Mouse (Mus musculus) retina, adult 2 months (tissue): ENCODE data around the gene Epsti1.
A peak's percentile ranks its signal among the peaks of the same experiment; 100 is the strongest.
"Not testable (repeated sequence)": the region's sequence is repeated elsewhere in the genome, so short reads cannot be mapped to it uniquely, and the experiment has no call there.

Source experiments
- DNase-seq: peaks from one replicate; pipeline ENCODE4 v3.0.0-alpha.2; 2012; ENCODE audit warnings: low read depth, low spot score

The Epsti1 gene

DNA sequence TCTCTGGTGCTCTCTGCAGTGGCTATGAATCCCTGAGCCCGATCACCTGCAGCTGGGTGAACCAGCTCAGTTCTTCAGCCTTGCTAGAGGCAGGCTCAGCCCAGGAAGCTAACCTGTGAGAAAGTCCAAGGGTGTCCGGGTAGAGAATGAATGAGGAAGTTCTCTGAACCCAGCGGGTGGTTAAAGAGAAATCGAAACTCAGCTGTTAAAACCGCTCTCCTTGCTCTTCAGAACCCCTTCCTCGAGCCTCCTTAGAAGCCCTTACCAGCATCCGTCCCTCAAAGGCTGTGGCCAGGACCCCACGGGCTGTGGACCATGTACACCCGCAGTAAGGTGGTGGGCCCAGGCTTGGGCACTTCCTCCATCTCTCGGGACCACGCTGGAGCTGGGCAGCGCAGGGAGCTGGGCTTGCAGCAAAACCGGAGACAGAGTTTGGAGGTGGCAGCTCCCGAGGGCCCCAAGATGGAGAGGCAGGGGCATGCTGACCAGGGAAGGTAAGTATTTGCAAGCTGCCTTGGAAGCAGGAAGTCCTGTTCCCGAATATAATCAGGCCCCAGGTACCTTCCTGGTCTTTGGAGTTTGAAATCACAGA, at the start of gene Epsti1:
Gene Epsti1 (plus strand): TSS at position 69 of the 592 bp plus-strand sequence.
- DNase-seq: no peak

DNA sequence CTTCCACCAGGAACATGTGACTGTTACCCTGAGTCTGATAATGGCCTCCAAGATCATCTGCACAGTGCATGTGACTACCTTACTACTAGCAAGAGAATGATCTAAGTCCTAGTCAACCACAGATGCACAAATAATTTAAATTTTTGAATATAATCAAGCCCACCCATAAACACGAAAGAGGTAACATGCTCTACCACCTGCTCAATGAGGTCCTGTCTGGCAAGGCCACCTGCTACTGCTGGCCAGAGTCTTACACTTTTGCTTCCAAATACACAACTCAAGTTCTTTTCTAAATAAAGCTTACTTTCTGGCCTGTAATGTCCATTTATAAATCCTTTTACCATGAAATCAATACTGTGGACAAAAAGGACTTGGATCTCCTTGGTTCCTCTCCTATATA, 44.1 kb upstream of the Epsti1 start:
- DNase-seq: no peak

DNA sequence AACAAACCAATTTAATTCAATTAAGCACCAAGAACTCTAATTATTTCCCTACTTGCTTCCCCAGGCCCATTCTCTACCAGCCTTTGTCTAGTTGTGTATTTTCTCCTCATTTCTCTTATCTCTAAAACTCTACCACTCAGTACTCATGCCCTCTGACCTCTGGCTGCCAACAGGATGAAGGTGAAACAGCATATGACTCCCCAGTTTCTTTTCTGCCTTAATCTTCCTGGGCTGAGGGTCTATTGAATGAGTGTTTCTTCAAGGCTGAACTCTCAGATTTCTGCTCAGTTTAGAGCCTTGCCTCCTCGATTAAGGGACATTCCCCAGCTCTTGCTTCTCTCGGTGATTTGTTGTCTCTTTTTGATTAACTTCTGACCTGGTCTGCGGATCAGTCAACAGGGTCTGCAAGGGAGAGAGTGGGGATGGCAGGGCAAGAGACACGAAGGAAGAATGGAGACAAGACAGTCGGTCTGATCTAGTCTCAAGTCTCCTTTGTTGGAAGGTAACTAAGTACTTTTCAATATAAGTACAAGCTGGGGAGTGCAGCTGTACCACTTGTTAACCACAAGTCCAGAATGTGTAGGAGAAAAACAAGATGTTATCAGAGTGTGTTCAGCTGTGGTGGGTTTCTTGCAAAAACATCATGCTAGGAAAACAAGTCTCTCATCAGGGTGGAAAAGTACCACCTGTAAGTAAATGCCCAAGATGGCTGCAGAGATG, 43.0 kb upstream of the Epsti1 start:
- DNase-seq: no peak

DNA sequence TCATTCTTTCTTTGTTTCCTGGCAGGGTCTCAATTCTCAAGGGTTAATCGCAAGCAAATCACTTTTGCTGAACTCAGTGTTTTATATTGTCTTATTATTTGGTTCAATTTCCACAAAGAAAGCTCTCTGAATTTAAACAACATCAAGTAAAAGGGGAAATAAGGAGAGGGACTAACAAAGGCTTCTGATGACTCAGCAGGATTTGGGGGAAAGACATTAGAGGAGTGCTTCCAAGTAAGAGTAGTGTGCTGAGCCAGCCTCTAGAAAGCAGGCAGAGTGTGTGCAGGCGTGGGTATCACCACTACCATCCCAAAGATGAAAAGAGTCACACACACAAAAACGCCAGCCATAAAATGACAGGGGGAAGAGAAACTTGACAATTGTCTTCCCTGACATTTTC, 40.0 kb upstream of the Epsti1 start:
- DNase-seq: no peak

DNA sequence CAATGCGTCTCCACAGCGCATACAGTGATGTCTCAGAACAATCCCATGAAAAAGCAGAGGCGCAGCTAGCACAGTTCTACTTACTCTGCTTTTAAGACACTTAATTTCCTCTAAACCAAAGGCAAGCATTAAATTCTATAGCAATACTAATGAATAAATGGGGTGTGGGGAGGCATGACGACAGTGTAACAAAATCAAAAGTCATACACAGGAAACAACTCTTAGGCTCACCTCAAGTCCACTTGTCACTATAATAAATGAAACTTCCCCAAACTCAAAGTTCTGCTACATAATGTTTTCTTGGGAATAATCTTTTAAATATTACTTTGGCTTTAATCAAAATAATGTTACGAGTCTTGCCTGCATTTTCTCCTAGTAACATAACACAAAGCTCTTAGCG, 39.5 kb upstream of the Epsti1 start:
- no peak for DNase-seq

DNA sequence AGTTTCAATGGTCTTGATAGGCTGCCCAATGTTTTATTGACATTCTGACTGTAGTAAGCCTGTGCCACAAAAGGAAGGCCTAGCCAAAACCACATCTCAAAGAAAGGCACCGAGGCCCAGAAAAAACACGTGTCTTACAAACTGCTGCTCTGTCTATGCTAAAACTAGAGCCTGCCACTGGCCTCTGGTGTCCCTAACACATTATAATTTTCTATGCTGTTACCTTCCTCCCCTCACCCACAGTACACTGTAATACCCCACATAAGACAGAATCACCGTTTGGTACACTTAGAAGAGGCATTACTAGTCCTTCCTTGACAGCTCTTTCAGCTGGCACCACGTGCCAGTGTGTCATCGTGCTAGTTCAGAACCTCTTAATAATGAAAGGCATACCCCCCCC, 36.4 kb upstream of the Epsti1 start:
- no peak for DNase-seq

DNA sequence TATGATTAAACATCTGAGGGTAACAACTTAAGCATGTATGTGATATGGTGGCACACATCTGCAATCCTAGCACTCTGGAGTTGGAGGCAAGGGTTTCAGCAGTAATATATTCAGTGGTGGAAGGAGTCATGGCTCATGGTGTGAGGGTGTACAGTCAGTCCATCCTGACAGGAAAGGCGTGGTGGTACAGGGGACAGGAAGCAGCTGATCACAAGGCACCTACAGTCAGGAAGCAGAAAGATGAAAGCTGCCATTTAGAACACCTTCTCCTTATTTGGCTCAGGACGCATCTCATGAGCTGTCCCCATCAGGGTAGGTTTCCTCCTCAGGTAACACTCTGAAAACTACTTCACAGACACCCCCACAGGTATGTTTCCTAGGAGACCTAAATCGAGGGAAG, 33.1 kb upstream of the Epsti1 start:
- DNase-seq: no peak

DNA sequence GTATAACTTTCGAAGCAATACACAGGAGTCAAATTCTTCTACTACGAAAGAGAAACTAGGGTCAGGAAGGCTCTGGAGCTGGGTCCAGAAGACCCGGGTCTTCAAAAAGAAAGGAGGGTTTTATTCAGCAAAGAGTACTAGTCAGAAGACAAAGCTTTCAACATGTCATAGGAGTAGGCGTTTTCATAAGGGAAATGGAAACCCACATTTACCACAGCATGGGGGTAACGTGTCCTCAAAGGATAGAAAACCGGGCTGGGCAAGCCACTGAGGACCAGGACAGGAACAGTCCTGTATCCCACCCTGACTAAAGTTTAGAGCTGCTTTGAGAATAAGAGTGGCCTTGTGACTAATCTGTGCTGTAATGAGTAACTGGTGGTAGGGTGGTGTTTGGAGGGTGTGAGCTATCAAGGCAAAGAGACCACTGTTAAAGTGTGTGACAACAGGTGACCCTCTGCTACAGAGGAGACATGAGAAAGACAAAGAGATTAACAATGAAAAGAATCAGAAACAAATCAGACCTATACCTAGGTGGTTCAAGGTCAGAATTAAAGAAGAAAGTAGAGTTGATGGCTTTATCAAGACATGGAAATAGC, 32.6 kb upstream of the Epsti1 start:
- DNase-seq: no peak

DNA sequence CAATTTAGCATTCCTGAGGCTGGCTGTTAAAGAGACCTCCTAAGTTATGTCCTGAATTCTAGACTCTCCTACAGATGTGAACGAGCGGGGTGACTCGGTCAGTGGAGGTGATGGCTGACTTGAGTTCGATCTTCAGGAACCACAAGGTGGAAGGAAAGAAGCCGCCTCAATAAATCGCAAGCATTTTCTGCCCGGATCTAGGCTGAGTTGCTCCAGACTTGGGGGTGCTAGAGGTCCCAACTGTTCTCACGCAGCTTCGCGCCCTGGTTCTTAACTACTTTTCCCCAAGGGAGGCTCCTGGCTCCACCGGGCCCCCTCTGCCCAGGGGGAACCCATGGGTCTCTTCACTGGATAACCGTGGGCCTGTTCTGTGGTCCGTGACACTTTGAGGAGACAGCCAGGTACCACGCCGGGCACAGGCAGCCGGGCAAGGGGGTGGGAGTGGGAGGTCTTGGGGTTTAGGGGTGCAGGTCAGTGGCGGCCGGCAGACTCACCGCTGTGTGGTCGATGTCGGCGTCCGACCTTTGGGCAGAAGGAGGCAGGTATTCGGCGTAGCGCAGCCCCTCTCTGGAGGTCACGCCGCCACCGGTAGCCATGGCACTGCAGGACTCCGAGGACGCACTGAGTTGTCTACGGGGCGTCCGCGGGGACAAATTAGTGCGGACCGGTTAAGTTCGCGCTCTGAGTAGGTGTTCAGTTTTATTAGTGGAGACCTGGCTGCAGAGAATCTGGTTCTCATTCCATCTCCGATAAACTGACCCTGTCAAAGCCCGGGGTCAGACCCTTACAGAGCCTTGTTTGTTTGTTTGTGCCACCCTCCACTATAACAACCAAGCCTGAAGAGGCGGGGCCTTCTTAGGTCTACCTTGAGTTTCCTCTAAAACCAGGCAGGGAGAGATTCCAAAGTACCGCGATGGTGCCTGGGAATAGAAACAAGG, 29.5 kb upstream of the Epsti1 start, which contains the start of gene Dnajc15:
Gene Dnajc15 (minus strand): TSS at position 822 of the 938 bp plus-strand sequence.
- DNase-seq: peak; percentile 74

DNA sequence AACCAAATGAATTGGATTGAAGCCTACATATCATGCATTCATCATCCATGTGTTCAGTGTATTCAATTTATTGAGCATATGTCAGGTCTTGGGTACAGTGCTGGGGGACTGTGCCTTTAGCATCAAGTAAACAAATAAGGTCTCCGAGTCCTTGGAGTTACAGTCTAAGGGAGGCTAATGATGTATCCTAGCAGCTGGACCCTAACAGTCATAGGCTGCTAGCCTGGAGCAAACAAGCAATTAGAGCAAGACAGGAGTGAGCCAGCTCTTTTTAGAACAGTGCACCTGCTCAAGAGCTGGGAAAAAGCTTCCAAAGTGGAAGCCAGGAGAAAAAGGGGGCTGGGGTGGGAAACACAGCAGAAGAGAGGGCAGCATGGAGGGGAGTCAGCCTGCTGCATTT, 27.8 kb upstream of the Epsti1 start:
- no peak for DNase-seq

DNA sequence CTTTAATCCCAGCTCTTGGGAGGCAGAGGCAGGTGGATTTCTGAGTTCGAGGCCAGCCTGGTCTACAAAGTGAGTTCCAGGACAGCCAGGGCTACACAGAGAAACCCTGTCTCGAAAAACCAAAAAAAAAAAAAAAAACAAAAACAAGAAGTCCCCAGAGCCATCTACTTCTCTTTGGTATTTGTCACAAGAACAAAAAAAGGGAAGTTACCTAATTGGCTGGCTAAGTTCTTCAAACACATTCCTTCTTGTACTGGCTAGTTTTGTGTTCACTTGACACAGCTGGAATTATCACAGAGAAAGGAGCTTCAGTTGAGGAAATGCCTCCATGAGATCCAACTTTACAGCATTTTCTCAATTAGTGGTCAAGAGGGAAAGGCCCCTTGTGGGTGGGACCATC, 26.2 kb upstream of the Epsti1 start:
- not testable (repeated sequence) for DNase-seq

DNA sequence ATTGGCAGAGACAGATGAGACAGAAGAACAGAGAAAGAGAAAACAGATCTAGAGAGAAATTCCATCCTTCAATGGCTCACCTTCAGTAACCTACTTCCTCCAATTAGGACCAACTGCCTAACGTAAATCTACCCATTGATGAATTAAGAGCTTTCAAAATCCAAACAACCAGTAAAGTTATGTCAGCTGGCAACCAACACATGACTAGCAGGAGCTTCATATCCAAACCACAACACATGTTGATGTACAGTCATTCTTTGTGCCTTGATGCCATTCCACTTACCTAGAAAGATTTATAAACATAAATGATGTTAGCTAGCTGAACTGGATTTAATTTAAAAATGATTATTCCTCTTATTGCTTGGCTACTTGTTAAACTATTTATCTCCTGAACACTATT, 22.0 kb upstream of the Epsti1 start:
- no peak for DNase-seq

DNA sequence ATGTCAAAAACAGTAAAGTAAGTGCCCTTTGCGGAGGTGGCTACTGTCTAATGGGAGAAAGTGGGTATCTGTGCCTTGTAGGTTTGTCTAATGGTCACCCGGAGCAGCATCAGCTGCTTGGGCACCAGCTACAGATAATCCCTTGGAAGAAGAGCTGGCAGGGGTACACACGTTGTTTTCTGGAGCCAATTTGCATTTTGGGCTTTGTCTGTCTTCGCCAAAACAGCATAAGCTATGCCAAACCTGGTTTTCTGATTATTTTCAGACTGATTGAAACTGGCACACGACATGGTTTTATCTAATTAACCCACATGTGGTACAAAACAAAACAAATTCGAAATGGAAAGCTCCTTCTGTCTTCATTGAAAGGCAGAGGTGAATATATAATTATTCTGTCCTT, 21.4 kb upstream of the Epsti1 start:
- no peak for DNase-seq

DNA sequence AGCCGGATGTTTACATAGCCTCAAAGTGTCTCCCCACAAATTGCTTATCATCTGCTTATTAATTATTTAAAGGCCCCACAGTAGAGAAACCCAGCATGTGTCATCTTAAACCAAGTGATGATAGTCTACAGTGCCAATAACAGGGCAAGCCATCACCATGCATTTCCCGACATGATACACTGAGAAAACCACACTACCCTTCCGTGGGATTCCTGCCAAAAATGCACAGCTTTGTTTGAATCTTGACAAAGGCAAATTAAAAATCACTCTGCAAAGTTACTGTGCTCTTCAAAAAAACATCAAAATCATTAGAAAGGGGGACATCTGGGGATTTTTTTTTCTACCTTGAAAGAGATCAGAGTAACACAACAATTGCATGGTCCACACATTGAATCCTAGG, 17.7 kb upstream of the Epsti1 start:
- DNase-seq: no peak

DNA sequence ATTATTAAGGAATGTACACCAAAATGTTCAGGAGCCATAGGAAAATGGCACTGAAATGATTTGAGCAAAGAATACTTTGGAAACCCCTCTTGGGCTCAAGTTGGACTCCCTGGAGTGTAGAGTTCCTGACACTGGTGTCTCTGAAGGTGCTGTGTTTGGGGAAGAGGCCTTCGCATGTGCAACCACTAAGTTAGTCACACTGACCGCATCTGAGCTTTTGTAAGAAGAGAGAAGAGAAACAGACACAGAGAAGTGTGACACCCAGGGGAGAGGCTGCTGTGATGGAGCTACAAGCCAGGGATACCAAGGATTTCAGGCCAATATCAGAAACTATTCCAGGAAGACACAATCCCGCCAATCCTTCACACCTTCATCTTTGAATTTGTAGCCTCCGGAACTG, 17.1 kb upstream of the Epsti1 start:
- no peak for DNase-seq

DNA sequence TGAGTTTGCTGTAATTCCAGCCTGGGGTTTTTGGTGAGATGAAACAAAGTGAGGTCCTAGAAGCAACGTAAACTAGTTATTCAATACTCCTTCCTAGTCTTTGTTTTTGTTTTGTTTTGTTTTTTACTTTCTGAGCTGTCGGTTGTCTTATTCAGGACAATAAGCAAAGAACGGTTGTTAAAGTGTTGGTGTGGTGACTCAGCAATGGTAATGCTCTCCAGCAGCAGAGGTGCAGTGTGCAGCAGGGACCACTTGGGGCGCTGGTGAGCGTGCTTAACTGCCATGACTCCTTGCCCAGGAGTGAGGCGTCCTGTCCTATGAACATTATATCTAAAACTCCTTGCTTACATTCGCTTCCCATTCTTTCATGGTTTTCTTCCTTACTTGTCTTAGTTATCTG, 14.1 kb upstream of the Epsti1 start:
- no peak for DNase-seq

DNA sequence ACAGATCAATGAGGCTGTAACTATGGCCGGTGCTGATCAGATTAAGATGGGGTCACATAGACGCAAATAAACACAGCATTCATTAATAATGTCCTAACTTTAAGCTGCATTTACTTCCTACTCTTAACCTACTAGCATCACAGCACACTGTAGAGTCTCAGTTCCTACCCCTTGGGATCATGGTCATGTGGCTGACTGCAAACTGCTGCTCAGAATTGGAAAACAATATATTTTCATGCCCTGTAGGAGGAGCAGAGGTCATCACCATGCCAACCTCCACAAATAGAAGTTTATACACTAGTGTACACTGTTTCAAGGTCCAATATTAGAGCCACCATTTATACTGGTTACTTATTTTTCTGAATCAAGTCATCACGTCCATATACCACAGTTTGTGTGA, 8.1 kb upstream of the Epsti1 start:
- DNase-seq: no peak

DNA sequence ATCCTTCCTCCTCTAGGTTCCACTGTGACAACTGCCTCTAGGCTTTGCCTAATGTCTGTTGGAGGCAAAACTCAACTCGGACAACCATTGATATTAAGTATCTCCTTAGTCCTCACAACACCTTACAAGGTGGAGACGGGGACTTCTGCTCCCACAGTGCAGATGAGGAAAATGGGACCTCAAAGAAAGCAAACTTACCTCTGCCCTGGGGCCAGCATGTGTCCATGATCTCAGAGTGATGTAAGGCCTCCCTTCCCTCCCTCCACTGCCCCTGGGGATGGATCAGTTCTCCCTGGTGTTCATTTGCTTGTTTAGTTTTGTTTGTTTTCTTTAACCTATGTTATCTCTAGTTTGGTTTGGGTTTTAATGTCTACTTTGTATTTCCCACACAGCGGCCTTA, 1.5 kb upstream of the Epsti1 start:
- no peak for DNase-seq

DNA sequence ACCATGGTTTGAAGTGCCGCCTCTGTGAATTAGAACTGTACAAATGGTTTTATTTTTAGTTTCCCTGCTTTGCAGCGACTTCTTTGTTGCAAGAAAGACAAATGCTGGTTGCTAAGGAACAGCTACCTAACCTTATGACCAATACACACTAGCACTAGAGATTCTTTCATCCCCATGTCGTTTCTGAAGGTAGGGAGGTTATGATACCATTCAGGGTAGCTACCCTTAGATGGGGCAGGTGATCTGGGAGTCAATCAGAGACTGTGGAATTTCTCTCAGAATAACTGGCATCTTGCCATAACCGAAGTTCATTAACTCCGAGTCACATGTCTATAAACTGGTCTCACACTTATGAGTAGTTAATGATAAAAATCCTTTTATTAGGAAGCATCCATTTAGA, 1.4 kb downstream of the Epsti1 start:
- no peak for DNase-seq

DNA sequence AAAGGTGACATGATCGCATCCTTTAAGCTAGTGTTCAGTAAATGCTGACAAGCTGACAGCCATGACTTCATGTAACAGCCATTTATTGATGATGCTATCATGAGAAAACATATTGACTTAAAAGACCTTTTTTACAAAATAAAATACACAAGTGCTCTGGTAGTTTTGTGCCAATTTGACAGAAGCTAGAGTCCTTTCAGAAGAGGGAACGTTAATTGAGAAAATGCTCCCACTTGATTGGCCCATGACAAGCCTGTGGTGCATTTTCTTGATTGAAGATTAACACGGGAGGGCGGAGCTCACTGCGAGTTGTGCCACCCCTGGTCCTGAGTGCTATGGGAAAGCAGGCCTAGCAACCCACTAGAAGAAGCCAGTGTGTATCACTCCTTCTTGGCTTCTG, 2.5 kb downstream of the Epsti1 start:
- no peak for DNase-seq

DNA sequence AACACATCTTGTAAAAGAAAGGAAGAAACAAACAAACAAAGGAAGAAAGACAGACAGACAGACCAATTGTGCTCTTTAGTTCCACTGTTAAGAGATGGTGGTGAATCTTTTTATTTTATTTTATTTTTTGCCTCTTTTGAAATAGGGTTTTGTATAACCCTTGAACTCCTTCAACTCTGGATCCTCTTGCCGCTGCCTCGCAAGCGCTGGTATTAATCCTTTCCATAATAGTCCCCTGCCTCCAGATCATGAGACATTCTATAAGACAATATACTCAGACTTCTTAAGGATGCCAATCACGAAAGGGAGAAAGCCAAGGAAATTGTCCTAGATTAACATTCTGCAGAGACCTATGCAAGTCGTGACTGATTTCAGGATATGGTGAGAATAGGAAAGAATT, 11.7 kb downstream of the Epsti1 start:
- no peak for DNase-seq

DNA sequence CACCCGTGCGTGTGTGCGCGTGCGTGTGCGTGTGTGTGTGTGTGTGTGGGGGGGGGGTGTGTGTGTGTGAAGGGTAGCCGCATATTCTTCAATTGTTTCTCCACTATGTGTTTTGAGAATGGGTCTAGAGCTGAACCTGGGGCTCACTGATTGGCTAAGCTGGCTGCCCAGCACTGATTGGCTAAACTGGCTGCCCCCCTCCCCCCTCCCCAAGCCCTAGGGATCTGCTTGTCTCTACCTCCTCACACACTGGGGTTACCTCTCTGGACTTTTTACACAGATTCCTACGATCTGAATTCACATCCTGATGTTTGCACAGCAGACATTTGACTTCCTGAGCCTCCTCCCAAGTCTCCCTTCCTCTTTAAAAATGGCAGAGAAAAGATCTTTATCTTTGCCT, 17.6 kb downstream of the Epsti1 start:
- no peak for DNase-seq
